Mouse (Mus musculus) testis, postnatal 14 days (tissue): ENCODE results near the gene Scamp2.

Experiments
- DNase-seq: peaks from one replicate; pipeline ENCODE4 v3.0.0; 2021; ENCODE audit warnings: low spot score

Scamp2 gene

GRCm38 (mm10) chr9:57550126-57550862 is 10.4 kb upstream of the Scamp2 start:
- no peak for DNase-seq

GRCm38 (mm10) chr9:57552139-57552887 is 8.4 kb upstream of the Scamp2 start, which contains the start of gene Mpi:
Gene Mpi, minus strand, starts transcription at chr9:57552763.
- peak; percentile 79 for DNase-seq

GRCm38 (mm10) chr9:57553119-57553518 is 7.6 kb upstream of the Scamp2 start:
- DNase-seq: no peak

- no peak for DNase-seq
Observed at GRCm38 (mm10) chr9:57554753-57555152, 6.0 kb upstream of the Scamp2 start.

GRCm38 (mm10) chr9:57557215-57557614 is 3.5 kb upstream of the Scamp2 start:
- no peak for DNase-seq

- no peak for DNase-seq
Observed at GRCm38 (mm10) chr9:57558625-57559024, 2.1 kb upstream of the Scamp2 start.

GRCm38 (mm10) chr9:57559568-57559967 is 1.2 kb upstream of the Scamp2 start:
- DNase-seq: no peak

DNA sequence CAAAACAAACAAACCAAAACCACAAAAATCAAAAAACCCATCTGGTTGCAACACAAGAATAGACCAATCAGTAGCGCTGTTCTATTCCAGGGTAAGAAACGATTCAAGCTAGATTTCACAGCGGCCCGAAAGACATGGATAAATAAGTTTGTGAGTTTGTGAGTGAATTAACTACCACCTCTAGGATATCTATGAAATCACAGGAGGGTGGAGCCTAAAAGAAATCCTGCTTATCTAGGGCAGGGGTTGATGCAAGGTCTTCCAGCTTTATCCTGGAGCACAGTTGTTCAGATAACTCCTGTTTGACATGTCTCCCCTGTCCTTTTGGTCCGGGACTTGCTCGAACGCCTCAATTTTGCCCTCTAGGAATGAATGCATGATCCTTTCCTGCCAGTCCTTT is 480 bp upstream of the Scamp2 start:
- no peak for DNase-seq

DNA sequence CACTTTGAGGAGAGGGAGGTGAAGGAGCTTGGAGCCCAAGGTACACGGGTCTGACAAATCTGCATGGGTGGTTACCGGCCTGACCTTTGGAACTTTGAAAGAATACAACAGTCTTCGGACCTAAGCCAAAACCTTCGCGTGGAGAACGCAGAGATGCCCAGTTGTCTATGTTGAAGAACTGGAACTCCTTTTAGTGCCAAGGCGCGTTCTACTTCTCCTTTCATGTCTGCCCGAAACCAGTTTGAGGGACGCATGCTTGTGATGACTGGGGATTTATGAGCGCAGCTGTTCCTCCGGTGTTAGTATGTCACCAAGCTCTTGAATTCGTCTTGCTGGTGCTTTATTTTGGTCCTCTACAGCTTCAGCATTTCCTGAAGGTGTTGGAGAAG is 962 bp downstream of the Scamp2 start:
- no peak for DNase-seq

GRCm38 (mm10) chr9:57562896-57563372 is 2.2 kb downstream of the Scamp2 start:
- DNase-seq: peak; percentile 66

DNA sequence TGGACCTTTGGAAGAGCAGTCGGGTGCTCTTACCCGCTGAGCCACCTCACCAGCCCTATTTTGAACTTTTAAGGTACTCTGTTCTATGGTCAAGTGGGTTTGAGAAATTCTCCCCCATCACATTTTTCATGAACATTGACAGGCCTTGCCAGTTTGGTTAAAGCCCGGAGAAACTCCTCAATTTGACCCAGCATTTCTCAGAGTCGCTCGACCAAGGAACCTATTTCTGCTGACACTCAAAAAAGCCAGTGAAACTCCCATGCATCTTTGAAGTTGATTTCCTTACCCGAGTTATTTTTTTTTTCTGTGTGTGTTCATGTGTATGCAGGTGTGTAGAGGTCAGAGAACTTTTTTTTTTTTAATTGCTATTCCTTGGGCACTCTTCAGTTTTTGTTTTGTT is 3.9 kb downstream of the Scamp2 start:
- no peak for DNase-seq

DNA sequence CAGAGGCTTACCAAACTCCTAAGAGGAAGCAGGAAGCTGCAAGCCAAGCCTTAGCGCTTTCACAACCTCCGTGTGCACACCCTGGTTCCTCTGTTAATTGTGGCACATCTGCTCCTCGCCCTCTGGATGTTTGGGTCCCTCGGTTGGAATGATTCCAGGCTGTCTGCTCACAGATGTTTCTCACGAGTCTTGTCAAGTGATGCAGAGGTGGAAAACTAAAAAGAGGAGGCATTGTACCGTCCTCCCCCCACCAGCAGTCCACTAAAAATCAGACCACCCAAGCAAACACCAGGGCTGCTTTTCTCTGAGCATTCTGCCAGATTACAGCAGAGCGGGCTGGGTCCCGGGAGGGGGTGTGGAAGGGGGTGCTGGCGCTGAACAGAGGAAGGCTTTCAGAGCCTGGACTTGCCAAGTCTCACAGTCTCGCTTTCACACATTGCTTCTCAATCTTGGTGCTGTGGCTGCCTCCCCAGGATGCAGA is 5.0 kb downstream of the Scamp2 start:
- DNase-seq: peak; percentile 46

DNA sequence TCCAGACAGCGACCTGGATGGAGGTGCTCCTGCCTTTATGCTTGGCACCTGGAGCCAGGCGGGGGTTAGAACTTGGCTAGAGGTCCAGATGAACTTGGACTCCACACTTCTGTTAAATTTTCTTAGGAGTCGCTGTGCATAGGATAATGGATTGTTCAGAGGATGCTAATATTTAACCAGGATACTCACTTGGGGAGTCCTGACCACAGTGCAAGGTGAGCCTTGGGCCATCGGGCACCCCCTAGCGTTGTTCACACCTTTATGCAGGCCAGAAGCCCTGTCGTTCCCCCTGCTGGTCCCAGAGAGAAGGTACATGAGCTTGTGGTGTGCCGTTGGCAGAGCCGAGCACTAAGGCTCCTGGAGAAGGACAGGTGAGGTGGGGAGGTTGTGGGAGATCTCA is 6.1 kb downstream of the Scamp2 start:
- DNase-seq: no peak

DNA sequence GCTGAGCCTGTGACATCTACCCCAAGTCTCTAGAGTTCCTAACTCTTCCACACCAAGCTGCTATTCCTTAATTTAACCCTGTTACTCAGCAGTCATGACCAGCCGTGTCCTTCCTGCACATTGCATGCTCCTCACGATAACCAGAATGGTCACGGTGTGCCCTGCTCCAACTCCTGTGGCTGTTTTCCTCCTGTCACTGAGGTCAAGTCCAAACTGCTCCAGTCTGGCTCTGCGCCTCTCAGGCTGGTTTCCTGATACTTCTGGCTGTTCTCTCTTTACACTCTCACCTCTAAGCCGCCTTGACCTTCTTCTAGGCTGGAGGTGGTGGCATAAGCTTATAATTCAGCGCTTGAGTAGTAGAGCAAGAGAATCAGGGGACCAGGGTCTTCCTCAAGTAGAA is 7.8 kb downstream of the Scamp2 start:
- DNase-seq: no peak

DNA sequence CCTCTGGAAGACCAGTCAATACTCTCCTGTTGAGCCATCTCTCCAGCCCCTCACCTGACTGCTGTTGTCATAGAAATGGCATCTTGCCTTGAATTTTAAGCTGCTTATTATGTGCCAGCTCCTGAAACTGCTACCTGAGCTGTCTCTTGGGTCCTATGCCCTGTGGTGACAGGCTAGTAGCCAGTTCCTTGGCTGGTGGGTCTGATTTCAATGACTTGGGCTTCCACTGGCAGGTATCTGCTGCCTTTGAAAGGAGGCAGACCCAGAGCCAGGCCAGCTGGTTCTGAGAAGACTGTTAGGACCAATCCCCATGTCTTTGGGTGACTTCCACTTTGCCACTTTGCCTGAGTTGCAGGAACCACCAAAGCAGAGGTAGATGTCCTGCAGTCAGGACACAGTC is 13.7 kb downstream of the Scamp2 start:
- no peak for DNase-seq

DNA sequence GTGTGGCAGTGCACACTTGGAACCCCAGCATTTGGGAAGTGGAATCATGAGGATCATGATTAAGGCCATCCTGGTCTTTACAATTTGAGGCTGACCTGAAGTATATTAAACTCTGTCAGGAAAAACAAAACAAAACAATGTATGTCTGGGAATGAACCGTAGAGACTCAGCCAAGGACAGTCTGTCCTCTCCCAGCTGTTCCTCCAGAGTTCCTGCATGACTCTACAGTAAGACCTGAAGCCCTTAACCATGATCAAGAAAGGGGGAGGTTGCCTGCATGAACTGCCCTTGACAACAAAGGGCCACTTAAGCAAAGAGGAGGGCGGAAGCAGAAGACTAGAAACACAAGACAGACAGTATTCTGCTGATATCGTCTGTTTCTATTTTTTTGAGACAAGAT is 14.8 kb downstream of the Scamp2 start:
- DNase-seq: no peak

GRCm38 (mm10) chr9:57577144-57577849 is 16.6 kb downstream of the Scamp2 start:
- no peak for DNase-seq

DNA sequence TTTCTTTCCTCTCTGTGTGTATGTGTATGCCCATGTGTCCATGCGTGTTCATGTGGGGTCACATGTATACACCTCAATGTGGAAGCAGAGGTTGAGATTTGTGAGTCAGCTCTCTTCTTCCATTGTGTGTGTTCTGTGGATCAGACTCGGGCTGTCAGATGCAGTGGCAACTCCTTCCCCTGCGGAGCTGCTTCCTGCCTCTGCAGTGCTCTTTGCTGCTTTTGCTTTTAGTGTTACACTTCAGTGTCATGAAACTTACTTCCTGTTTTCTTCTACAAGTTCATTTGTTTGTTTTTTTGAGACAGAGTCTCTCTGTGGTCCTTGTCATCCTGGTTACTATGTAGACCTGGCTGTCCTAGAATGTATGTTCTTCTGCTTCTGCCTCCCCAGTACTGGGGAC is 24.2 kb downstream of the Scamp2 start:
- no peak for DNase-seq

- peak; percentile 82 for DNase-seq
Observed at GRCm38 (mm10) chr9:57589224-57590126, 28.7 kb downstream of the Scamp2 start, which contains the start of gene Ulk3. Gene Ulk3, plus strand, starts transcription at chr9:57589452.

GRCm38 (mm10) chr9:57590726-57591125 is 30.0 kb downstream of the Scamp2 start:
- DNase-seq: no peak

DNA sequence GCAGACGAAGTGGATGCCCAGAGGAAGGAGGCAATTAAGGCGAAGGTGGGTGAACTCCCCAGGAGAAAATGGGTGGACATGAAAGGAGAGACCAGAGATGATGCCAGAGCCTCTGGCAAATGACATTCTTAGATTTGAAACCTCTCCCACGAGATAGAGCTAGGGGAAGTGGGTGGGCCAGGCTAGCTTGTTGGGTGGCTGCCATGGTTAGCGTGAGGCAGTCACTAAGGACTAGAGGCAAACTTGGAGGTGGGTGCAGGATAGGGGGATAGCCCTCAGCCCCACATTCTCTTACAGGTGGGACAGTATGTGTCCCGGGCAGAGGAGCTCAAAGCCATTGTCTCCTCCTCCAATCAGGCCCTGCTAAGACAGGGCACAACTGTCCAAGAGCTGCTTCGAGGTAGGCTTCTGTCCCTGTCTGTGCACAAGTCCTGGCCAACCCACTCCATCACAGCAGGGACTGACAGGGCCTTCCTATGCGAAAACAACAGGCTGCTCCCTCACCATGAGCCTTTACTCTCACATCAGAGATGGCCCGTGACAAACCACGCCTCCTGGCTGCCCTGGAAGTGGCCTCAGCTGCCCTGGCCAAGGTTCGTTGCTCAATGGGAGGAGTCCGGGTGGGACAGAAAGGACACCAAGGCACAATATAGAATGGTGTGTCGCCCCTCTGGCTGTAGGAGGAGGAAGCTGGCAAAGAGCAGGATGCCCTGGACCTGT is 32.9 kb downstream of the Scamp2 start:
- DNase-seq: no peak
